ENCODE assay signal across 17 mouse cellular contexts in genomic region chr1:78433472-78433871, GRCm38 (mm10). TPM values are rescaled to one million over a fixed set of nuclear protein-coding genes. Genes with fewer than 3 reads are reported as not detected.
A peak's percentile ranks its signal among the peaks of the same experiment; 100 is the strongest.
DNase-seq lines count a peak whose midpoint lies in the region; TF ChIP-seq lines count a peak whose summit lies in the region.
"Had no signal": no experiment of that assay in that cellular context is flagged by ENCODE, and none has a peak within 500 bp of the region (broad histone marks: within the 10 kb centered on the region; RNA-seq: fewer than 3 reads in every experiment).

No protein-coding gene starts in this region.

- H3K4me1 ChIP-seq in CH12.LX (ENCODE audit: control insufficient read depth in 1 of 2, insufficient read depth in 2 of 2) = peaks cover 7 to 62% of the 10 kb centered on the region in 2 experiments

- no peaks in the 10 kb centered on the region for H3K27me3 ChIP-seq in CH12.LX (replicated peaks)
- H3K27me3 ChIP-seq: Patski had no signal

- H3K4me2 ChIP-seq in CH12.LX (ENCODE audit: insufficient read depth, low read depth, poor library complexity, severe bottlenecking) = peak overlapping the region; percentile 29; the same call in 1 of the 2 replicates

- dilution Hi-C loops in CH12.LX (cut with MboI; ENCODE audit: extremely low pct_ligation_motif_present, extremely low pct_unique_long_range_greater_than_20kb, low sequenced_read_pairs) = no loop called here

- TF ChIP-seq CTCF in CH12.LX (conservative IDR thresholded peaks at IDR 0.05 in 1 of 2, IDR thresholded peaks at IDR 0.05 in 1 of 2; ENCODE audit: low read depth in 2 of 2, low read length in 2 of 2) = no peak

- no peaks in the 10 kb centered on the region for H3K9me3 ChIP-seq in CH12.LX (replicated peaks; ENCODE audit: low read length)
- H3K9me3 ChIP-seq: G1E had no signal

- H3K27ac ChIP-seq in CH12.LX (ENCODE audit: insufficient read depth, low read depth) = no peak overlapping the region

- H3K79me2 ChIP-seq in CH12.LX (replicated peaks; ENCODE audit: control insufficient read depth, extremely low read depth, insufficient read depth, poor library complexity, severe bottlenecking) = peaks cover 19% of the 10 kb centered on the region

- TF ChIP-seq EP300 in CH12.LX (IDR thresholded peaks at IDR 0.05; ENCODE audit: low read length) = no peak

- H3K36me3 ChIP-seq in CH12.LX (replicated peaks in 1 of 2; ENCODE audit: control insufficient read depth in 1 of 2, insufficient read depth in 1 of 2, low read length in 1 of 2) = peaks cover 29 to 55% of the 10 kb centered on the region in 2 experiments

- in situ Hi-C loops in CH12.LX (cut with MboI; ENCODE audit: low pct_ligation_motif_present, low pct_unique_long_range_greater_than_20kb, low sequenced_read_pairs) = no loop called here

- TF ChIP-seq RAD21 in CH12.LX (IDR thresholded peaks at IDR 0.05; ENCODE audit: low read depth, low read length) = no peak

- TF ChIP-seq POLR2A in CH12.LX (IDR thresholded peaks at IDR 0.05; ENCODE audit: low read depth, low read length) = no peak

- DNase-seq in heart, adult 11 months = peak; percentile 53
- no peak for DNase-seq in heart, adult 18-20 months
- peak; percentile 47 for DNase-seq in CH12.LX (ENCODE audit: extremely low read depth)
- DNase-seq in layer of hippocampus, adult 18-20 months (ENCODE audit: low spot score in 2 of 2) = no peak
- DNase-seq: adrenal gland, adult 2 months; adrenal gland, adult 8-10 months; adrenal gland, postnatal 10 days; adrenal gland, postnatal 14 days; adrenal gland, postnatal 25 days; adrenal gland, postnatal 36 days; B cell, adult 2 months; cerebellum, adult 11 months; cerebellum, adult 11-12 months; cerebellum, adult 18-20 months; cerebellum, adult 2 months had no signal

- no peak overlapping the region for H3K4me3 ChIP-seq in CH12.LX (replicated peaks in 1 of 3; ENCODE audit: low read depth in 2 of 3, low read length in 2 of 3, poor library complexity in 1 of 3)

- H3K9ac ChIP-seq in CH12.LX (ENCODE audit: insufficient read depth, low read depth) = no peak overlapping the region

TF ChIP-seq in CH12.LX, 34 proteins besides CTCF, POLR2A, EP300 and RAD21:
- TF ChIP-seq USF1 (IDR thresholded peaks at IDR 0.05; ENCODE audit: low read depth, low read length) (no peak), MYC (IDR thresholded peaks at IDR 0.05; ENCODE audit: low read depth, low read length) (no peak), PAX5 (IDR thresholded peaks at IDR 0.05; ENCODE audit: low read length) (no peak), MEF2A (IDR thresholded peaks at IDR 0.05; ENCODE audit: borderline replicate concordance, low read depth, low read length) (no peak), ETS1 (conservative IDR thresholded peaks at IDR 0.05; ENCODE audit: low read depth, low read length) (no peak), BHLHE40 (IDR thresholded peaks at IDR 0.05; ENCODE audit: low read depth, low read length) (peak; percentile 65), POLR2AphosphoS2 (IDR thresholded peaks at IDR 0.05; ENCODE audit: low read depth, low read length) (no peak), ELF1 (IDR thresholded peaks at IDR 0.05; ENCODE audit: low read depth, low read length) (no peak), USF2 (conservative IDR thresholded peaks at IDR 0.05; ENCODE audit: low read depth, low read length) (no peak)

RNA-seq across cellular contexts. Expression of gene Farsb, which starts 55.2 kb away (rescaled TPM):
- 10 to 100 TPM; 47.8 to 51.2 TPM for total RNA-seq in heart, adult 18-20 months (2021)
- total RNA-seq in CH12.LX (2012; rRNA removed) (114 and 128 TPM in 2 replicates), CH12.LX (2014; rRNA removed) (205 and 224 TPM in 2 replicates)
- 166 and 180 TPM in 2 replicates for polyA plus RNA-seq in CH12.LX (2012; ENCODE audit: insufficient read length, low read depth)
- total RNA-seq in layer of hippocampus, adult 18-20 months (2021) = 10 to 100 TPM; 63.3 to 68.2 TPM

Comparison
In these comparisons a context has a peak if more than half of its experiments do, and no peak if none do; other contexts are left out.
1. DNase-seq: peak in heart, adult 11 months (single experiment) and CH12.LX (single experiment); none in heart, adult 18-20 months (0 of 2) and layer of hippocampus, adult 18-20 months (0 of 2).